Mouse (Mus musculus) inflammation-experienced regulatory T-cells, adult 6 months (primary cell): Measurements from ENCODE around the gene Fam71e1. TPM values are rescaled to one million over a fixed set of nuclear protein-coding genes. Genes with fewer than 3 reads are reported as not detected.

Experiments used
- ATAC-seq: one replicate; pipeline ENCODE4 v1.8.0; 2017
- polyA plus RNA-seq, 3 experiments: library from polyadenylated mRNA; unstranded; fragments of 100-300 nt; shearing (Covaris generic); gene quantifications; one replicate each; pipeline ENCODE4 v1.2.1; 2017

Gene Fam71e1
- polyA plus RNA-seq, 3 experiments from 2014 or later: 2.7 to 5.2 (median 3.9) TPM

GRCm38 (mm10) chr7:44471880-44472557, 24.4 kb upstream of the Fam71e1 start:
- no peak for ATAC-seq

GRCm38 (mm10) chr7:44472558-44472885, 23.9 kb upstream of the Fam71e1 start:
- ATAC-seq: no peak

GRCm38 (mm10) chr7:44472961-44473646, 23.3 kb upstream of the Fam71e1 start:
- no peak for ATAC-seq

GRCm38 (mm10) chr7:44474419-44474818, 22.0 kb upstream of the Fam71e1 start:
- ATAC-seq: no peak

GRCm38 (mm10) chr7:44475046-44475614, 21.3 kb upstream of the Fam71e1 start:
- ATAC-seq: no peak

GRCm38 (mm10) chr7:44482836-44483435, 13.4 kb upstream of the Fam71e1 start:
- ATAC-seq: no peak

GRCm38 (mm10) chr7:44484109-44484508, 12.3 kb upstream of the Fam71e1 start:
- no peak for ATAC-seq

- peak; percentile 80 for ATAC-seq
Observed at GRCm38 (mm10) chr7:44484841-44485571, 11.4 kb upstream of the Fam71e1 start.

GRCm38 (mm10) chr7:44485572-44486195, 10.7 kb upstream of the Fam71e1 start:
- ATAC-seq: peak; percentile 25

GRCm38 (mm10) chr7:44486927-44487575, 9.3 kb upstream of the Fam71e1 start:
- no peak for ATAC-seq

GRCm38 (mm10) chr7:44487936-44488335, 8.4 kb upstream of the Fam71e1 start:
- ATAC-seq: no peak

- no peak for ATAC-seq
Observed at GRCm38 (mm10) chr7:44488545-44488944, 7.8 kb upstream of the Fam71e1 start.

- no peak for ATAC-seq
Observed at GRCm38 (mm10) chr7:44490281-44490680, 6.1 kb upstream of the Fam71e1 start.

GRCm38 (mm10) chr7:44491391-44491790, 5.0 kb upstream of the Fam71e1 start:
- ATAC-seq: no peak

- no peak for ATAC-seq
Observed at GRCm38 (mm10) chr7:44492166-44492826, 4.1 kb upstream of the Fam71e1 start.

- no peak for ATAC-seq
Observed at GRCm38 (mm10) chr7:44494681-44495080, 1.7 kb upstream of the Fam71e1 start.

GRCm38 (mm10) chr7:44495086-44495485, 1.3 kb upstream of the Fam71e1 start:
- no peak for ATAC-seq

GRCm38 (mm10) chr7:44496771-44497109, 359 bp downstream of the Fam71e1 start:
- ATAC-seq: no peak

GRCm38 (mm10) chr7:44497361-44498055, 1.1 kb downstream of the Fam71e1 start:
- no peak for ATAC-seq

- no peak for ATAC-seq
Observed at GRCm38 (mm10) chr7:44498922-44499321, 2.5 kb downstream of the Fam71e1 start.

GRCm38 (mm10) chr7:44500046-44500445, 3.7 kb downstream of the Fam71e1 start:
- no peak for ATAC-seq
